Mouse (Mus musculus) lung, adult 2 months (tissue): ENCODE results near the gene Dnajc27.

Experiments
- CTCF ChIP-seq: fragments of 200-500 bp; IDR thresholded peaks from 2 replicates; pipeline ENCODE4 v1.5.1; 2011; ENCODE audit warnings: mild to moderate bottlenecking, low read length, control low read depth; ENCODE audit not compliant: insufficient read depth
- POLR2A ChIP-seq: fragments of 200-500 bp; IDR thresholded peaks from 2 replicates; pipeline ENCODE4 v1.6.1; 2011; ENCODE audit warnings: low read depth, mild to moderate bottlenecking, control low read depth, low read length, borderline replicate concordance; ENCODE audit errors: extremely low read depth

- TF ChIP-seq POLR2A (no peak), CTCF (no peak)
These were observed 28.7 kb upstream of the Dnajc27 start for GRCm38 (mm10) chr12:4053643-4054042.
